Mouse (Mus musculus) embryonic facial prominence, embryonic 11.5 days (tissue): ENCODE results near the gene Cth. TPM values are rescaled to one million over a fixed set of nuclear protein-coding genes. Genes with fewer than 3 reads are reported as not detected.
A peak's percentile ranks its signal among the peaks of the same experiment; 100 is the strongest.

ENCODE experiments used
- ATAC-seq: fragments of 200-750 bp; cut with Nextera tagmentation; replicated peaks from 2 replicates; pipeline ENCODE4 v1.8.0; 2017; ENCODE audit warnings: low read depth; ENCODE audit not compliant: insufficient number of reproducible peaks, low FRiP score, low TSS enrichment
- DNase-seq: peaks from one replicate; pipeline ENCODE4 v3.0.0-alpha.2; 2015; ENCODE audit warnings: low spot score
- H3K27ac ChIP-seq: fragments of 300-500 bp; sonication (generic); replicated peaks from 2 replicates; pipeline ENCODE4 v1.5.1; 2014; ENCODE audit warnings: mild to moderate bottlenecking, low read depth, low read length, control low read depth
- H3K27me3 ChIP-seq: fragments of 300-500 bp; sonication (generic); 2 replicates; pipeline ENCODE4 v1.6.1; 2014; ENCODE audit warnings: mild to moderate bottlenecking, low read length, moderate library complexity, mixed read lengths; ENCODE audit not compliant: control insufficient read depth, insufficient read depth
- H3K36me3 ChIP-seq: fragments of 300-500 bp; sonication (generic); replicated peaks from 2 replicates; pipeline ENCODE4 v1.6.1; 2014; ENCODE audit warnings: low read depth, mild to moderate bottlenecking, low read length, moderate library complexity, mixed read lengths; ENCODE audit not compliant: control insufficient read depth, insufficient read depth
- H3K4me1 ChIP-seq: fragments of 300-500 bp; sonication (generic); 2 replicates; pipeline ENCODE4 v1.6.1; 2014; ENCODE audit warnings: low read length, mixed read lengths; ENCODE audit not compliant: control insufficient read depth, insufficient read depth
- H3K4me2 ChIP-seq: fragments of 300-500 bp; sonication (generic); 2 replicates; pipeline ENCODE4 v1.6.1; 2014; ENCODE audit warnings: low read depth, mild to moderate bottlenecking, control low read depth, low read length, moderate library complexity
- H3K4me3 ChIP-seq: fragments of 300-500 bp; sonication (generic); 2 replicates; pipeline ENCODE4 v1.5.1; 2014; ENCODE audit warnings: low read depth, low read length, control low read depth
- H3K9ac ChIP-seq: fragments of 300-500 bp; sonication (generic); replicated peaks from 2 replicates; pipeline ENCODE4 v1.6.1; 2014; ENCODE audit warnings: mild to moderate bottlenecking, control low read depth, low read length
- H3K9me3 ChIP-seq: fragments of 300-500 bp; sonication (generic); replicated peaks from 2 replicates; pipeline ENCODE4 v1.6.1; 2016; ENCODE audit warnings: mild to moderate bottlenecking, low read length, inconsistent platforms, mixed read lengths; ENCODE audit not compliant: control insufficient read depth
- WGBS: fragments of 180-500 bp; shearing (Covaris S2); extraction: QIAGEN DNeasy Blood & Tissue Kit; methylation state at CpG from one replicate; pipeline ENCODE4 v1.1.7; 2014; 5-methylcytosine and 5-hydroxymethylcytosine counted together
- polyA plus RNA-seq: library from polyadenylated mRNA; unstranded; fragments of >200 nt; fragmentation: Nextera tagmentation; extraction: Ambion mirVana; gene quantifications from 2 replicates; pipeline ENCODE4 v1.2.1, GENCODE M21; 2014

Cth gene
- polyA plus RNA-seq, 1 experiment from 2014 or later: 23.8 TPM

- Histone ChIP-seq H3K27ac (no peak overlapping the region), H3K4me2 (no peak overlapping the region), H3K27me3 (no peaks in the 10 kb centered on the region), H3K4me3 (no peak overlapping the region), H3K9me3 (no peaks in the 10 kb centered on the region), H3K4me1 (no peaks in the 10 kb centered on the region), H3K9ac (no peak overlapping the region), H3K36me3 (no peaks in the 10 kb centered on the region)
- DNase-seq: no peak
- ATAC-seq: no peak
- WGBS: 52% methylated on average over 2 of the region's 2 CpGs
Measured at GRCm38 (mm10) chr3:157926761-157927160, 1.9 kb upstream of the Cth start.

GRCm38 (mm10) chr3:157925706-157926510 is 1.0 kb upstream of the Cth start:
- Histone ChIP-seq H3K9me3 (no peaks in the 10 kb centered on the region), H3K36me3 (no peaks in the 10 kb centered on the region), H3K27me3 (no peaks in the 10 kb centered on the region), H3K4me1 (no peaks in the 10 kb centered on the region), H3K4me2 (no peak overlapping the region), H3K4me3 (no peak overlapping the region), H3K9ac (no peak overlapping the region), H3K27ac (no peak overlapping the region)
- ATAC-seq (no peak), DNase-seq (peak; percentile 18)
- WGBS: 74% methylated on average over 14 of the region's 14 CpGs

- 65% methylated on average over 3 of the region's 3 CpGs for WGBS
- no peak for DNase-seq
- Histone ChIP-seq H3K4me1 (no peaks in the 10 kb centered on the region), H3K4me3 (no peak overlapping the region), H3K27ac (no peak overlapping the region), H3K9me3 (no peaks in the 10 kb centered on the region), H3K27me3 (no peaks in the 10 kb centered on the region), H3K9ac (no peak overlapping the region), H3K36me3 (no peaks in the 10 kb centered on the region), H3K4me2 (no peak overlapping the region)
- no peak for ATAC-seq
Measured at GRCm38 (mm10) chr3:157923268-157923835, 1.5 kb downstream of the Cth start.

- Histone ChIP-seq H3K27me3 (no peaks in the 10 kb centered on the region), H3K36me3 (no peaks in the 10 kb centered on the region)
- ATAC-seq: no peak
Measured at GRCm38 (mm10) chr3:157921376-157921775, 3.5 kb downstream of the Cth start.

GRCm38 (mm10) chr3:157916336-157916735 is 8.5 kb downstream of the Cth start:
- no peak overlapping the region for H3K9ac ChIP-seq
- DNase-seq (no peak), ATAC-seq (no peak)
- no peaks in the 10 kb centered on the region for H3K9me3 ChIP-seq
- H3K27ac ChIP-seq: no peak overlapping the region
- H3K27me3 ChIP-seq: no peaks in the 10 kb centered on the region
- H3K36me3 ChIP-seq: no peaks in the 10 kb centered on the region
- H3K4me2 ChIP-seq: no peak overlapping the region
- H3K4me1 ChIP-seq: no peaks in the 10 kb centered on the region
- H3K4me3 ChIP-seq: no peak overlapping the region
- 87% methylated on average over 4 of the region's 4 CpGs for WGBS

More at GRCm38 (mm10) chr3:157921376-157921775, 3.5 kb downstream of the Cth start:
- Histone ChIP-seq H3K4me3 (no peak overlapping the region), H3K9me3 (no peaks in the 10 kb centered on the region), H3K4me2 (no peak overlapping the region), H3K27ac (no peak overlapping the region), H3K9ac (no peak overlapping the region), H3K4me1 (no peaks in the 10 kb centered on the region)
- DNase-seq: no peak
- 87% methylated on average over 2 of the region's 2 CpGs for WGBS

GRCm38 (mm10) chr3:157912155-157912554 is 12.7 kb downstream of the Cth start:
- ATAC-seq: no peak
- no peak overlapping the region for H3K4me3 ChIP-seq
- WGBS: 86% methylated on average over 2 of the region's 2 CpGs
- H3K4me2 ChIP-seq: no peak overlapping the region
- no peaks in the 10 kb centered on the region for H3K27me3 ChIP-seq
- DNase-seq: no peak
- no peaks in the 10 kb centered on the region for H3K4me1 ChIP-seq
- H3K9ac ChIP-seq: no peak overlapping the region
- no peaks in the 10 kb centered on the region for H3K9me3 ChIP-seq
- no peak overlapping the region for H3K27ac ChIP-seq
- H3K36me3 ChIP-seq: no peaks in the 10 kb centered on the region

GRCm38 (mm10) chr3:157910262-157910661 is 14.6 kb downstream of the Cth start:
- H3K9ac ChIP-seq: no peak overlapping the region
- H3K4me1 ChIP-seq: no peaks in the 10 kb centered on the region
- WGBS: 86% methylated on average over 3 of the region's 3 CpGs
- H3K27me3 ChIP-seq: no peaks in the 10 kb centered on the region
- no peak for DNase-seq
- no peaks in the 10 kb centered on the region for H3K36me3 ChIP-seq
- no peak overlapping the region for H3K4me3 ChIP-seq
- H3K27ac ChIP-seq: no peak overlapping the region
- no peak for ATAC-seq
- no peak overlapping the region for H3K4me2 ChIP-seq
- no peaks in the 10 kb centered on the region for H3K9me3 ChIP-seq

- Histone ChIP-seq H3K4me1 (no peaks in the 10 kb centered on the region), H3K27ac (no peak overlapping the region), H3K4me3 (no peak overlapping the region), H3K4me2 (no peak overlapping the region), H3K27me3 (no peaks in the 10 kb centered on the region), H3K9me3 (no peaks in the 10 kb centered on the region), H3K9ac (no peak overlapping the region), H3K36me3 (no peaks in the 10 kb centered on the region)
- 79% methylated on average over 3 of the region's 3 CpGs for WGBS
- ATAC-seq (no peak), DNase-seq (no peak)
Measured at GRCm38 (mm10) chr3:157908166-157908565, 16.7 kb downstream of the Cth start.
